Mouse (Mus musculus) heart, adult 2 months (tissue): ENCODE measurements around the gene Nfkbil1.

Experiments used
- EP300 ChIP-seq: fragments of 200-500 bp; IDR thresholded peaks from 2 replicates; pipeline ENCODE4 v1.6.1; 2011; ENCODE audit warnings: low read depth, low read length, control low read depth; ENCODE audit not compliant: insufficient read depth
- POLR2A ChIP-seq: fragments of 200-500 bp; IDR thresholded peaks from 2 replicates; pipeline ENCODE4 v1.6.1; 2011; ENCODE audit warnings: mild to moderate bottlenecking, low read depth, low read length, control low read depth; ENCODE audit not compliant: insufficient read depth

GRCm38 (mm10) chr17:35200398-35200797 is 35.2 kb downstream of the Nfkbil1 start:
- TF ChIP-seq POLR2A, result no peak
- TF ChIP-seq EP300, result no peak
